Mouse (Mus musculus): ENCODE data around the gene Slco1c1. TPM values are rescaled to one million over a fixed set of nuclear protein-coding genes. Genes with fewer than 3 reads are reported as not detected.
A peak's percentile ranks its signal among the peaks of the same experiment; 100 is the strongest.
"Not testable (repeated sequence)": the region's sequence is repeated elsewhere in the genome, so short reads cannot be mapped to it uniquely, and the experiment has no call there.

The Slco1c1 gene
- polyA plus RNA-seq, 1 experiment from 2014 or later: 13.5 TPM

- ATAC-seq (peak; percentile 88), DNase-seq (ENCODE audit: low spot score) (peak; percentile 91)
- Histone ChIP-seq H3K9ac (ENCODE audit: low read length) (no peak overlapping the region), H3K27me3 (replicated peaks; ENCODE audit: control insufficient read depth, insufficient read depth, low read length) (no peaks in the 10 kb centered on the region), H3K27ac (ENCODE audit: low read depth, low read length) (peak overlapping the region; percentile 41; the same call in 1 of the 2 replicates), H3K4me2 (ENCODE audit: low read length) (no peak overlapping the region), H3K4me1 (ENCODE audit: control insufficient read depth, insufficient read depth, low read length) (peaks cover 11% of the 10 kb centered on the region; the same call in 1 of the 2 replicates), H3K36me3 (ENCODE audit: control insufficient read depth, insufficient read depth, low read length) (no peaks in the 10 kb centered on the region), H3K4me3 (ENCODE audit: low read depth, low read length) (no peak overlapping the region), H3K9me3 (replicated peaks; ENCODE audit: control insufficient read depth, low read length) (no peaks in the 10 kb centered on the region)
- WGBS: 15% methylated on average over 10 of the region's 10 CpGs
Observed at GRCm38 (mm10) chr6:141567852-141568558, 43.8 kb downstream of the Slco1c1 start.

GRCm38 (mm10) chr6:141568559-141568946 is 44.4 kb downstream of the Slco1c1 start:
- WGBS: 5% methylated on average over 3 of the region's 3 CpGs
- Histone ChIP-seq H3K27ac (ENCODE audit: low read depth, low read length) (peak overlapping the region; percentile 41; the same call in 1 of the 2 replicates), H3K9me3 (replicated peaks; ENCODE audit: control insufficient read depth, low read length) (no peaks in the 10 kb centered on the region), H3K9ac (ENCODE audit: low read length) (no peak overlapping the region), H3K27me3 (replicated peaks; ENCODE audit: control insufficient read depth, insufficient read depth, low read length) (no peaks in the 10 kb centered on the region), H3K4me1 (ENCODE audit: control insufficient read depth, insufficient read depth, low read length) (peaks cover 11% of the 10 kb centered on the region; the same call in 1 of the 2 replicates), H3K4me2 (ENCODE audit: low read length) (no peak overlapping the region), H3K4me3 (ENCODE audit: low read depth, low read length) (no peak overlapping the region), H3K36me3 (ENCODE audit: control insufficient read depth, insufficient read depth, low read length) (no peaks in the 10 kb centered on the region)
- peak; percentile 88 for DNase-seq (ENCODE audit: low spot score)
- peak; percentile 90 for ATAC-seq

DNA sequence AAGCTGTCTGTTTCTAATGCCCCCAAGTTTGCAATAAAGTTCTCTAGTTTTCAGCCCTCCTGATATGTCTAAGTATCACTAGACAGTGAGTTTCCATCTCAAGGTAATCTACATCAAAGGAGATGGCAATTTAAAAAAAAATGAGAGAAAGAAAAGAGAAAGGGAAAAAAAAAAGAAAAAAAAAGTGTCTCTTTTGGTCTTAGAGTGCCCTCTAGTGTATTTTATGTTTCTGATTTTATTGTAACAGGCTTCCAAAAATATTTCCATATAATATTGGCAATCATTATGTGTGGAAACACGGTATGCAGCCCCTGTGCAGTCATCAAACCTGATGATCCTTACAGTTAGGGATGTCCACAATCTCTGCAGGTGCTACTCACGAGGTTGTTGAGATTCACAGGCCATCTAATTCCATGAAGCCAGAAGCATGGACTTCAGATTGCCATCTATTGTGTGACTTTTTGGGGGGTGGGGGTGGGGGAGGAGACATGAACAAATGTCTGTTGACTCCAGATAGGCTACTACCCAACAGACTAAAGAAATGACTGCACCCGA is 52.6 kb downstream of the Slco1c1 start:
- DNase-seq (ENCODE audit: low spot score) (peak; percentile 71), ATAC-seq (peak; percentile 48; the same call in 1 of the 2 replicates)
- WGBS: 31% methylated on average over 3 of the region's 3 CpGs
- Histone ChIP-seq H3K27me3 (replicated peaks; ENCODE audit: control insufficient read depth, insufficient read depth, low read length) (no peaks in the 10 kb centered on the region), H3K36me3 (ENCODE audit: control insufficient read depth, insufficient read depth, low read length) (no peaks in the 10 kb centered on the region), H3K9ac (ENCODE audit: low read length) (no peak overlapping the region), H3K4me3 (ENCODE audit: low read depth, low read length) (no peak overlapping the region), H3K9me3 (replicated peaks; ENCODE audit: control insufficient read depth, low read length) (no peaks in the 10 kb centered on the region), H3K4me2 (ENCODE audit: low read length) (no peak overlapping the region), H3K27ac (ENCODE audit: low read depth, low read length) (no peak overlapping the region), H3K4me1 (ENCODE audit: control insufficient read depth, insufficient read depth, low read length) (no peaks in the 10 kb centered on the region)

- DNase-seq (ENCODE audit: low spot score) (no peak), ATAC-seq (no peak)
- Histone ChIP-seq H3K4me3 (ENCODE audit: low read depth, low read length) (no peak overlapping the region), H3K9me3 (replicated peaks; ENCODE audit: control insufficient read depth, low read length) (no peaks in the 10 kb centered on the region), H3K9ac (ENCODE audit: low read length) (no peak overlapping the region), H3K36me3 (ENCODE audit: control insufficient read depth, insufficient read depth, low read length) (no peaks in the 10 kb centered on the region), H3K27ac (ENCODE audit: low read depth, low read length) (no peak overlapping the region), H3K4me2 (ENCODE audit: low read length) (no peak overlapping the region), H3K4me1 (ENCODE audit: control insufficient read depth, insufficient read depth, low read length) (no peaks in the 10 kb centered on the region), H3K27me3 (replicated peaks; ENCODE audit: control insufficient read depth, insufficient read depth, low read length) (no peaks in the 10 kb centered on the region)
- 73% methylated on average over 1 of the region's 1 CpGs for WGBS
Observed at GRCm38 (mm10) chr6:141584791-141585403, 60.7 kb downstream of the Slco1c1 start.

- no peak overlapping the region for H3K4me3 ChIP-seq (ENCODE audit: low read depth, low read length)
- no peak overlapping the region for H3K9ac ChIP-seq (ENCODE audit: low read length)
- H3K9me3 ChIP-seq (replicated peaks; ENCODE audit: control insufficient read depth, low read length): no peaks in the 10 kb centered on the region
- WGBS: 11% methylated on average over 1 of the region's 1 CpGs
- no peaks in the 10 kb centered on the region for H3K27me3 ChIP-seq (replicated peaks; ENCODE audit: control insufficient read depth, insufficient read depth, low read length)
- DNase-seq (ENCODE audit: low spot score) (no peak), ATAC-seq (no peak)
- H3K4me1 ChIP-seq (ENCODE audit: control insufficient read depth, insufficient read depth, low read length): no peaks in the 10 kb centered on the region
- no peaks in the 10 kb centered on the region for H3K36me3 ChIP-seq (ENCODE audit: control insufficient read depth, insufficient read depth, low read length)
- no peak overlapping the region for H3K4me2 ChIP-seq (ENCODE audit: low read length)
- no peak overlapping the region for H3K27ac ChIP-seq (ENCODE audit: low read depth, low read length)
Observed at GRCm38 (mm10) chr6:141590002-141590401, 65.8 kb downstream of the Slco1c1 start.

DNA sequence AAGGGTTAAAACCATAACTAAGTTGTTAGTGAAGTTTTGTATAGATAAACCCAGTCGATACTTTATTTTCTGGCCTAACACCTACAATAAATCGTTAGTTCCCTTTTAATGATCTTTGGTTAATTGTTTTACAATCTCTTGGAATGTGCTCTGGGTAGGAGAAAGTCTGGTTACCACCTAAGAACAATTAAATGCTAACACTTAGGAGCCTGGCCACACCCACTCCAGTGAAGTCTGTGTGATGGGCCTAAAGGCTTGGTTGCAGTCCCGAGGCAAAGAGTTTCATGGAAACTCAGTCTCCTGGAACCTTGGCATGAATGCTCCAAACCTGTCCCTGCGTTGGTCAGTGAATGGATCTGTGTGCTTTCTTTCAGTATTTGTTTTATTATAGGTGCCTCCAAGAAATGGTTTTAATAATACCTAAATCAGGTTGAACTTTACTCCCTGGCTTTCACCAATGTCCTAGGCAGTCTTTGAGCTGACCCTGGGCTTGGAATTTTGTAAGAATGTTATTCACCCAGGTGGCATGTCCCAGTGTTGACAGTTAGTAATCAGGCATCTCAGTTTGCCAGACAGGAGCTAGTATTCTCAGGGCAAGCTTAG is 66.5 kb downstream of the Slco1c1 start:
- H3K27me3 ChIP-seq (replicated peaks; ENCODE audit: control insufficient read depth, insufficient read depth, low read length); H3K4me2 ChIP-seq (ENCODE audit: low read length); H3K4me1 ChIP-seq (ENCODE audit: control insufficient read depth, insufficient read depth, low read length); H3K9me3 ChIP-seq (replicated peaks; ENCODE audit: control insufficient read depth, low read length); H3K36me3 ChIP-seq (ENCODE audit: control insufficient read depth, insufficient read depth, low read length); H3K9ac ChIP-seq (ENCODE audit: low read length); H3K4me3 ChIP-seq (ENCODE audit: low read depth, low read length); ATAC-seq; H3K27ac ChIP-seq (ENCODE audit: low read depth, low read length); DNase-seq (ENCODE audit: low spot score): not testable (repeated sequence)
- WGBS: 35% methylated on average over 4 of the region's 4 CpGs

DNA sequence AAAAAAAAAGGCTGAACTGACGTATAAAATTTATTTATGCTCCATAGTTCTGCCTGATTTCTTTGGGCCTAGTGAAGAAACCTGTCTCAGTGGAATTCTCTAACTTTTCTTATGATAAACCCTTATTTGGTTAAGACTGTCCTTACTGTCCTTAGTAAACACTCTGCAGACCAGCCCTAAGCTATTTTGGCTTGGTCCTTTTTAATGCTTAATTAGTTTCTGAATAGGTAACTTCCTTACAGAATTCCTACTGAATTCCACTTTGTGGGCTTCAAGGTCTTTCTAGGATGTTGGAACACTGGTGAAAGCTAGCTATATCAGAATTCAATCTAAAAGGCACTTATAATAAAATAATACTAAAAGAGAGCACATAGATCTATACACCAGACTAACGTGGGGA is 71.9 kb downstream of the Slco1c1 start:
- H3K27me3 ChIP-seq (replicated peaks; ENCODE audit: control insufficient read depth, insufficient read depth, low read length): no peaks in the 10 kb centered on the region
- no peak for DNase-seq (ENCODE audit: low spot score)
- 94% methylated on average over 2 of the region's 2 CpGs for WGBS
- no peaks in the 10 kb centered on the region for H3K4me1 ChIP-seq (ENCODE audit: control insufficient read depth, insufficient read depth, low read length)
- H3K4me3 ChIP-seq (ENCODE audit: low read depth, low read length): no peak overlapping the region
- H3K36me3 ChIP-seq (ENCODE audit: control insufficient read depth, insufficient read depth, low read length): no peaks in the 10 kb centered on the region
- ATAC-seq: no peak
- H3K27ac ChIP-seq (ENCODE audit: low read depth, low read length): no peak overlapping the region
- peaks cover 2% of the 10 kb centered on the region for H3K9me3 ChIP-seq (replicated peaks; ENCODE audit: control insufficient read depth, low read length)
- H3K4me2 ChIP-seq (ENCODE audit: low read length): no peak overlapping the region
- H3K9ac ChIP-seq (ENCODE audit: low read length): no peak overlapping the region

DNA sequence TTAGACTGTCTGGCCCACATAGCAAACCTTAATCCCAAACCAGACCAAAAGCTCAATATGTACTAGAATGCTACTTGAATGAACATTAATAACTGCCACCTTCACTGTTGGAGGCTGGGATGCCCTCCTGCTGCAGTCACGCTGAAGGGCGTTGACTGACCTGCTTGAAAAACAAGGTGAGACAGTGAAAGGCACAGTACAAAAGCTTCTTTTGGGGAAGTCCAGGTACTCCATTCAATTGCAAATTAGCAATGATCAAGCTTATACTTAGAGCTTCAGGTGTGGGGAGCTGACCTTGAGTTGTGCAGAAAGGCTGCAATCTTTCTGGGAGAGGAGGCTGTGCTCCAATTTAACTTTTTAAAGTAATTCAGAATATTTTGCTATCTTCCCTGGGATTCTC is 72.9 kb downstream of the Slco1c1 start:
- Histone ChIP-seq H3K4me1 (ENCODE audit: control insufficient read depth, insufficient read depth, low read length) (no peaks in the 10 kb centered on the region), H3K4me3 (ENCODE audit: low read depth, low read length) (no peak overlapping the region), H3K9me3 (replicated peaks; ENCODE audit: control insufficient read depth, low read length) (peaks cover 2% of the 10 kb centered on the region), H3K27ac (ENCODE audit: low read depth, low read length) (no peak overlapping the region), H3K36me3 (ENCODE audit: control insufficient read depth, insufficient read depth, low read length) (no peaks in the 10 kb centered on the region), H3K4me2 (ENCODE audit: low read length) (no peak overlapping the region), H3K9ac (ENCODE audit: low read length) (no peak overlapping the region), H3K27me3 (replicated peaks; ENCODE audit: control insufficient read depth, insufficient read depth, low read length) (no peaks in the 10 kb centered on the region)
- 94% methylated on average over 2 of the region's 2 CpGs for WGBS
- DNase-seq (ENCODE audit: low spot score) (no peak), ATAC-seq (no peak)

- WGBS: 61% methylated on average over 9 of the region's 9 CpGs
- Histone ChIP-seq H3K27me3 (replicated peaks; ENCODE audit: control insufficient read depth, insufficient read depth, low read length) (no peaks in the 10 kb centered on the region), H3K4me2 (ENCODE audit: low read length) (no peak overlapping the region), H3K27ac (ENCODE audit: low read depth, low read length) (no peak overlapping the region), H3K4me3 (ENCODE audit: low read depth, low read length) (no peak overlapping the region), H3K4me1 (ENCODE audit: control insufficient read depth, insufficient read depth, low read length) (no peaks in the 10 kb centered on the region), H3K9ac (ENCODE audit: low read length) (no peak overlapping the region), H3K9me3 (replicated peaks; ENCODE audit: control insufficient read depth, low read length) (peaks cover 2% of the 10 kb centered on the region), H3K36me3 (ENCODE audit: control insufficient read depth, insufficient read depth, low read length) (no peaks in the 10 kb centered on the region)
- DNase-seq (ENCODE audit: low spot score) (no peak), ATAC-seq (no peak)
Observed at GRCm38 (mm10) chr6:141600940-141601339, 76.8 kb downstream of the Slco1c1 start.

Measured in forebrain, embryonic 14.5 days (tissue).